Mouse (Mus musculus): ENCODE data around the gene Sgpp2. TPM values are rescaled to one million over a fixed set of nuclear protein-coding genes. Genes with fewer than 3 reads are reported as not detected.

Gene Sgpp2
- polyA plus RNA-seq, 1 experiment from 2014 or later: 20.5 TPM

GRCm38 (mm10) chr1:78373836-78374235, 63.7 kb downstream of the Sgpp2 start:
- H3K9me3 ChIP-seq (ENCODE audit: control insufficient read depth, low read length): no peaks in the 10 kb centered on the region
- ATAC-seq (ENCODE audit: low FRiP score, low TSS enrichment): no peak
- DNase-seq (ENCODE audit: low spot score): no peak

GRCm38 (mm10) chr1:78375058-78375457, 64.9 kb downstream of the Sgpp2 start:
- Histone ChIP-seq H3K9ac (ENCODE audit: low read length) (no peak overlapping the region), H3K9me3 (ENCODE audit: control insufficient read depth, low read length) (no peaks in the 10 kb centered on the region), H3K4me1 (replicated peaks; ENCODE audit: control insufficient read depth, insufficient read depth) (no peaks in the 10 kb centered on the region), H3K27ac (replicated peaks) (no peak overlapping the region), H3K4me2 (replicated peaks; ENCODE audit: low read depth) (no peak overlapping the region), H3K36me3 (ENCODE audit: control insufficient read depth, insufficient read depth, low read length) (no peaks in the 10 kb centered on the region), H3K27me3 (ENCODE audit: control insufficient read depth, insufficient read depth, low read length) (no peaks in the 10 kb centered on the region), H3K4me3 (ENCODE audit: low read depth, low read length) (no peak overlapping the region)
- WGBS: 85% methylated on average over 3 of the region's 3 CpGs
- DNase-seq (ENCODE audit: low spot score): no peak
- no peak for ATAC-seq (ENCODE audit: low FRiP score, low TSS enrichment)
- TF ChIP-seq CTCF (IDR thresholded peaks at IDR 0.05; ENCODE audit: low read depth) (no peak), EP300 (optimal IDR thresholded peaks at IDR 0.05) (no peak)

More at GRCm38 (mm10) chr1:78373836-78374235, 63.7 kb downstream of the Sgpp2 start:
- Histone ChIP-seq H3K36me3 (ENCODE audit: control insufficient read depth, insufficient read depth, low read length) (no peaks in the 10 kb centered on the region), H3K27ac (replicated peaks) (no peak overlapping the region), H3K9ac (ENCODE audit: low read length) (no peak overlapping the region), H3K27me3 (ENCODE audit: control insufficient read depth, insufficient read depth, low read length) (no peaks in the 10 kb centered on the region), H3K4me3 (ENCODE audit: low read depth, low read length) (no peak overlapping the region), H3K4me1 (replicated peaks; ENCODE audit: control insufficient read depth, insufficient read depth) (no peaks in the 10 kb centered on the region), H3K4me2 (replicated peaks; ENCODE audit: low read depth) (no peak overlapping the region)
- TF ChIP-seq CTCF (IDR thresholded peaks at IDR 0.05; ENCODE audit: low read depth) (no peak), EP300 (optimal IDR thresholded peaks at IDR 0.05) (no peak)
- WGBS: 84% methylated on average over 5 of the region's 5 CpGs

GRCm38 (mm10) chr1:78380950-78381349, 70.8 kb downstream of the Sgpp2 start:
- Histone ChIP-seq H3K27me3 (ENCODE audit: control insufficient read depth, insufficient read depth, low read length) (no peaks in the 10 kb centered on the region), H3K27ac (replicated peaks) (no peak overlapping the region), H3K9ac (ENCODE audit: low read length) (no peak overlapping the region), H3K4me1 (replicated peaks; ENCODE audit: control insufficient read depth, insufficient read depth) (no peaks in the 10 kb centered on the region), H3K9me3 (ENCODE audit: control insufficient read depth, low read length) (no peaks in the 10 kb centered on the region), H3K4me2 (replicated peaks; ENCODE audit: low read depth) (no peak overlapping the region), H3K36me3 (ENCODE audit: control insufficient read depth, insufficient read depth, low read length) (no peaks in the 10 kb centered on the region), H3K4me3 (ENCODE audit: low read depth, low read length) (no peak overlapping the region)
- TF ChIP-seq EP300 (optimal IDR thresholded peaks at IDR 0.05) (no peak), CTCF (IDR thresholded peaks at IDR 0.05; ENCODE audit: low read depth) (no peak)
- ATAC-seq (ENCODE audit: low FRiP score, low TSS enrichment) (no peak), DNase-seq (ENCODE audit: low spot score) (no peak)
- WGBS: 93% methylated on average over 4 of the region's 4 CpGs

- Histone ChIP-seq H3K4me2 (replicated peaks; ENCODE audit: low read depth) (no peak overlapping the region), H3K27ac (replicated peaks) (no peak overlapping the region), H3K27me3 (ENCODE audit: control insufficient read depth, insufficient read depth, low read length) (no peaks in the 10 kb centered on the region), H3K9ac (ENCODE audit: low read length) (no peak overlapping the region), H3K9me3 (ENCODE audit: control insufficient read depth, low read length) (no peaks in the 10 kb centered on the region), H3K36me3 (ENCODE audit: control insufficient read depth, insufficient read depth, low read length) (no peaks in the 10 kb centered on the region), H3K4me1 (replicated peaks; ENCODE audit: control insufficient read depth, insufficient read depth) (no peaks in the 10 kb centered on the region), H3K4me3 (ENCODE audit: low read depth, low read length) (no peak overlapping the region)
- 49% methylated on average over 4 of the region's 4 CpGs for whole genome bisulfite sequencing
- ATAC-seq (ENCODE audit: low FRiP score, low TSS enrichment) (0 out of 2 replicates have a peak, but pooled peaks have one; percentile 66), DNase-seq (ENCODE audit: low spot score) (no peak)
- TF ChIP-seq EP300 (optimal IDR thresholded peaks at IDR 0.05): no peak
These were observed 77.7 kb downstream of the Sgpp2 start for GRCm38 (mm10) chr1:78387854-78388253.

GRCm38 (mm10) chr1:78388848-78389247, 78.7 kb downstream of the Sgpp2 start:
- Histone ChIP-seq H3K4me2 (replicated peaks; ENCODE audit: low read depth) (no peak overlapping the region), H3K27me3 (ENCODE audit: control insufficient read depth, insufficient read depth, low read length) (no peaks in the 10 kb centered on the region), H3K27ac (replicated peaks) (no peak overlapping the region), H3K36me3 (ENCODE audit: control insufficient read depth, insufficient read depth, low read length) (no peaks in the 10 kb centered on the region), H3K4me3 (ENCODE audit: low read depth, low read length) (no peak overlapping the region), H3K9ac (ENCODE audit: low read length) (no peak overlapping the region), H3K9me3 (ENCODE audit: control insufficient read depth, low read length) (no peaks in the 10 kb centered on the region), H3K4me1 (replicated peaks; ENCODE audit: control insufficient read depth, insufficient read depth) (no peaks in the 10 kb centered on the region)
- no peak for TF ChIP-seq CTCF (IDR thresholded peaks at IDR 0.05; ENCODE audit: low read depth)
- no peak for TF ChIP-seq EP300 (optimal IDR thresholded peaks at IDR 0.05)
- DNase-seq (ENCODE audit: low spot score): no peak
- no peak for ATAC-seq (ENCODE audit: low FRiP score, low TSS enrichment)
- WGBS: 31% methylated on average over 3 of the region's 3 CpGs

GRCm38 (mm10) chr1:78395191-78395735, 85.1 kb downstream of the Sgpp2 start:
- Histone ChIP-seq H3K4me2 (replicated peaks; ENCODE audit: low read depth) (no peak overlapping the region), H3K4me1 (replicated peaks; ENCODE audit: control insufficient read depth, insufficient read depth) (no peaks in the 10 kb centered on the region), H3K27me3 (ENCODE audit: control insufficient read depth, insufficient read depth, low read length) (no peaks in the 10 kb centered on the region), H3K27ac (replicated peaks) (no peak overlapping the region), H3K4me3 (ENCODE audit: low read depth, low read length) (no peak overlapping the region), H3K9me3 (ENCODE audit: control insufficient read depth, low read length) (no peaks in the 10 kb centered on the region), H3K36me3 (ENCODE audit: control insufficient read depth, insufficient read depth, low read length) (no peaks in the 10 kb centered on the region), H3K9ac (ENCODE audit: low read length) (no peak overlapping the region)
- no peak for ATAC-seq (ENCODE audit: low FRiP score, low TSS enrichment)
- no peak for DNase-seq (ENCODE audit: low spot score)
- TF ChIP-seq EP300 (optimal IDR thresholded peaks at IDR 0.05): no peak
- TF ChIP-seq CTCF (IDR thresholded peaks at IDR 0.05; ENCODE audit: low read depth): no peak
- 61% methylated on average over 8 of the region's 8 CpGs for WGBS

All from stomach, postnatal 0 days (tissue).